Mouse (Mus musculus): ENCODE data around the gene Gm20379. TPM values are rescaled to one million over a fixed set of nuclear protein-coding genes. Genes with fewer than 3 reads are reported as not detected.

Gene Gm20379
- 0.88 and 1.0 TPM in 2 replicates for polyA plus RNA-seq (2015; fragmentation: Nextera tagmentation; extraction: Ambion mirVana)

- H3K4me2 ChIP-seq (replicated peaks), result no peak within 1 kb of the TSS
- no peak within 1 kb of the TSS for H3K27ac ChIP-seq
- no peaks in the 10 kb centered on the region for H3K9me3 ChIP-seq
- WGBS, result 98% methylated on average over 11 of the region's 11 CpGs
- no peak for ATAC-seq
- no peak within 1 kb of the TSS for H3K9ac ChIP-seq (replicated peaks)
- H3K36me3 ChIP-seq, result peaks cover 22% of the 10 kb centered on the region
- no peaks in the 10 kb centered on the region for H3K4me1 ChIP-seq (replicated peaks)
- no peak within 1 kb of the TSS for H3K4me3 ChIP-seq (replicated peaks)
- H3K27me3 ChIP-seq, result no peaks in the 10 kb centered on the region
Measured at GRCm38 (mm10) chr13:92305680-92306079, at the start of gene Gm20379. Gene Gm20379 (plus strand): TSS chr13:92305980.

- Histone ChIP-seq H3K9me3 (no peaks in the 10 kb centered on the region), H3K9ac (replicated peaks) (no peak overlapping the region), H3K27ac (no peak overlapping the region), H3K36me3 (peaks cover 22% of the 10 kb centered on the region), H3K4me2 (replicated peaks) (no peak overlapping the region), H3K4me1 (replicated peaks) (no peaks in the 10 kb centered on the region), H3K4me3 (replicated peaks) (no peak overlapping the region), H3K27me3 (no peaks in the 10 kb centered on the region)
- no peak for ATAC-seq
- 93% methylated on average over 5 of the region's 5 CpGs for WGBS
Measured at GRCm38 (mm10) chr13:92261329-92261728, 44.5 kb upstream of the Gm20379 start.

GRCm38 (mm10) chr13:92263566-92263965 is 42.2 kb upstream of the Gm20379 start:
- Histone ChIP-seq H3K9ac (replicated peaks) (no peak overlapping the region), H3K4me2 (replicated peaks) (no peak overlapping the region), H3K4me1 (replicated peaks) (no peaks in the 10 kb centered on the region), H3K27ac (no peak overlapping the region), H3K9me3 (no peaks in the 10 kb centered on the region), H3K36me3 (peaks cover 22% of the 10 kb centered on the region), H3K4me3 (replicated peaks) (no peak overlapping the region), H3K27me3 (no peaks in the 10 kb centered on the region)
- 87% methylated on average over 6 of the region's 6 CpGs for WGBS
- no peak for ATAC-seq

- Histone ChIP-seq H3K9me3 (no peaks in the 10 kb centered on the region), H3K27me3 (no peaks in the 10 kb centered on the region), H3K9ac (replicated peaks) (no peak overlapping the region), H3K4me3 (replicated peaks) (no peak overlapping the region), H3K27ac (no peak overlapping the region), H3K4me1 (replicated peaks) (no peaks in the 10 kb centered on the region), H3K36me3 (peaks cover 8% of the 10 kb centered on the region; the same call in 1 of the 2 replicates), H3K4me2 (replicated peaks) (no peak overlapping the region)
- no peak for ATAC-seq
- 91% methylated on average over 3 of the region's 3 CpGs for WGBS
Measured at GRCm38 (mm10) chr13:92267076-92267475, 38.7 kb upstream of the Gm20379 start.

- no peak for ATAC-seq
- H3K36me3 ChIP-seq, result peaks cover 13% of the 10 kb centered on the region; the same call in 1 of the 2 replicates
- no peaks in the 10 kb centered on the region for H3K4me1 ChIP-seq (replicated peaks)
- 86% methylated on average over 14 of the region's 14 CpGs for WGBS
- H3K4me3 ChIP-seq (replicated peaks), result no peak overlapping the region
- H3K4me2 ChIP-seq (replicated peaks), result no peak overlapping the region
- no peak overlapping the region for H3K9ac ChIP-seq (replicated peaks)
- H3K27me3 ChIP-seq, result no peaks in the 10 kb centered on the region
- H3K27ac ChIP-seq, result no peak overlapping the region
- H3K9me3 ChIP-seq, result no peaks in the 10 kb centered on the region
Measured at GRCm38 (mm10) chr13:92274274-92275198, 31.2 kb upstream of the Gm20379 start.

- H3K27ac ChIP-seq, result no peak overlapping the region
- H3K4me3 ChIP-seq (replicated peaks), result no peak overlapping the region
- no peaks in the 10 kb centered on the region for H3K9me3 ChIP-seq
- WGBS, result 95% methylated on average over 9 of the region's 9 CpGs
- no peaks in the 10 kb centered on the region for H3K4me1 ChIP-seq (replicated peaks)
- no peaks in the 10 kb centered on the region for H3K27me3 ChIP-seq
- no peak overlapping the region for H3K4me2 ChIP-seq (replicated peaks)
- H3K36me3 ChIP-seq, result peaks cover 13% of the 10 kb centered on the region; the same call in 1 of the 2 replicates
- no peak for ATAC-seq
- H3K9ac ChIP-seq (replicated peaks), result no peak overlapping the region
Measured at GRCm38 (mm10) chr13:92275292-92275691, 30.5 kb upstream of the Gm20379 start.

GRCm38 (mm10) chr13:92277027-92277426 is 28.8 kb upstream of the Gm20379 start:
- Histone ChIP-seq H3K36me3 (peaks cover 13% of the 10 kb centered on the region; the same call in 1 of the 2 replicates), H3K4me2 (replicated peaks) (no peak overlapping the region), H3K27ac (no peak overlapping the region), H3K4me1 (replicated peaks) (no peaks in the 10 kb centered on the region), H3K9me3 (no peaks in the 10 kb centered on the region), H3K4me3 (replicated peaks) (no peak overlapping the region), H3K27me3 (no peaks in the 10 kb centered on the region), H3K9ac (replicated peaks) (no peak overlapping the region)
- WGBS, result 82% methylated on average over 2 of the region's 2 CpGs
- no peak for ATAC-seq

- 85% methylated on average over 4 of the region's 4 CpGs for WGBS
- Histone ChIP-seq H3K4me3 (replicated peaks) (no peak overlapping the region), H3K9me3 (no peaks in the 10 kb centered on the region), H3K27ac (no peak overlapping the region), H3K4me2 (replicated peaks) (no peak overlapping the region), H3K36me3 (peaks cover 26% of the 10 kb centered on the region), H3K27me3 (no peaks in the 10 kb centered on the region), H3K4me1 (replicated peaks) (no peaks in the 10 kb centered on the region), H3K9ac (replicated peaks) (no peak overlapping the region)
- no peak for ATAC-seq
Measured at GRCm38 (mm10) chr13:92291605-92292004, 14.2 kb upstream of the Gm20379 start.

- WGBS, result 89% methylated on average over 5 of the region's 5 CpGs
- no peak overlapping the region for H3K9ac ChIP-seq (replicated peaks)
- ATAC-seq, result no peak
- H3K4me2 ChIP-seq (replicated peaks), result no peak overlapping the region
- H3K4me1 ChIP-seq (replicated peaks), result no peaks in the 10 kb centered on the region
- no peaks in the 10 kb centered on the region for H3K9me3 ChIP-seq
- no peaks in the 10 kb centered on the region for H3K27me3 ChIP-seq
- H3K4me3 ChIP-seq (replicated peaks), result no peak overlapping the region
- H3K36me3 ChIP-seq, result peaks cover 38% of the 10 kb centered on the region
- no peak overlapping the region for H3K27ac ChIP-seq
Measured at GRCm38 (mm10) chr13:92293883-92294282, 11.9 kb upstream of the Gm20379 start.

- Histone ChIP-seq H3K27ac (no peak overlapping the region), H3K4me3 (replicated peaks) (no peak overlapping the region), H3K27me3 (no peaks in the 10 kb centered on the region), H3K36me3 (peaks cover 30% of the 10 kb centered on the region), H3K4me2 (replicated peaks) (no peak overlapping the region), H3K9me3 (no peaks in the 10 kb centered on the region), H3K9ac (replicated peaks) (no peak overlapping the region), H3K4me1 (replicated peaks) (no peaks in the 10 kb centered on the region)
- no peak for ATAC-seq
- WGBS, result 99% methylated on average over 4 of the region's 4 CpGs
Measured at GRCm38 (mm10) chr13:92296490-92296889, 9.3 kb upstream of the Gm20379 start.

GRCm38 (mm10) chr13:92297021-92297420 is 8.8 kb upstream of the Gm20379 start:
- 94% methylated on average over 2 of the region's 2 CpGs for WGBS
- Histone ChIP-seq H3K36me3 (peaks cover 30% of the 10 kb centered on the region), H3K4me2 (replicated peaks) (no peak overlapping the region), H3K9ac (replicated peaks) (no peak overlapping the region), H3K4me1 (replicated peaks) (no peaks in the 10 kb centered on the region), H3K27ac (no peak overlapping the region), H3K4me3 (replicated peaks) (no peak overlapping the region), H3K9me3 (no peaks in the 10 kb centered on the region), H3K27me3 (no peaks in the 10 kb centered on the region)
- ATAC-seq, result no peak

GRCm38 (mm10) chr13:92299522-92299921 is 6.3 kb upstream of the Gm20379 start:
- H3K27ac ChIP-seq, result no peak overlapping the region
- H3K4me3 ChIP-seq (replicated peaks), result no peak overlapping the region
- H3K9ac ChIP-seq (replicated peaks), result no peak overlapping the region
- no peaks in the 10 kb centered on the region for H3K9me3 ChIP-seq
- H3K4me2 ChIP-seq (replicated peaks), result no peak overlapping the region
- no peak for ATAC-seq
- peaks cover 22% of the 10 kb centered on the region; the same call in 1 of the 2 replicates for H3K36me3 ChIP-seq
- H3K4me1 ChIP-seq (replicated peaks), result no peaks in the 10 kb centered on the region
- 86% methylated on average over 1 of the region's 1 CpGs for WGBS
- H3K27me3 ChIP-seq, result no peaks in the 10 kb centered on the region

Measured in midbrain, embryonic 13.5 days (tissue).